Mouse (Mus musculus) layer of hippocampus, adult 11-12 months (tissue): ENCODE measurements around the gene Obox1.
"Not testable (repeated sequence)": the region's sequence is repeated elsewhere in the genome, so short reads cannot be mapped to it uniquely, and the experiment has no call there.

Experiments used
- DNase-seq: peaks from one replicate; pipeline ENCODE4 v3.0.0; 2022; ENCODE audit warnings: low spot score

The Obox1 gene

DNA sequence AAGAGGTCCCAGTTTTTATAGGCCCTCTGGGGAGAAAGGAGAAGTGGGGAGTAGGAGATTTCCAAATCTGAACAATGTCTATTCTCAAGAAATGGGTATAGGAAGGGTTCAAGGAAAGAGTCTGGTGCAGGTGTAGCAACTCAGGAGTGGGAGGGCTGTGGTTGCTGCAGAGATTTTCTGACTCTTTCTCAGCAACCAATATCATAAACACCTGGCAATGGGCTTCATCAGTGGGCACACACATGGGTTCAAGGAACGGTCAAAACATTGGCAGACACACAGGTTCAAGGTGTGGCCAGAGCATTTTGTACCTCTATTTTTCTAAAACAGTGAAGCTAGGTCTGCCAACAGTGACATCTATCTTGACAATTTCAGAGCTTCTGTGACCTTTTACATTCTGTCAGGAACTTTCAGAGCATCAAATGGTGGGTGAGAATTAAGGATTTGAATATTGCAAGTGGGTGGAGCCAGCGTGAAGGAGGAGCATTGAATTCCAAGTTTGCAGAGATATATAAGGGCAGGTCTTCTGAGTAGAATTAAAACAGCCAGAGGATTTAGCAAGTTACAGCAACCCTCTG is at the start of gene Obox1, which contains the start of gene Obox2:
Gene Obox1, plus strand, starts transcription at position 528 of the 578 bp plus-strand sequence.
Gene Obox2, plus strand, starts transcription at position 301 of the 578 bp plus-strand sequence.
- not testable (repeated sequence) for DNase-seq

DNA sequence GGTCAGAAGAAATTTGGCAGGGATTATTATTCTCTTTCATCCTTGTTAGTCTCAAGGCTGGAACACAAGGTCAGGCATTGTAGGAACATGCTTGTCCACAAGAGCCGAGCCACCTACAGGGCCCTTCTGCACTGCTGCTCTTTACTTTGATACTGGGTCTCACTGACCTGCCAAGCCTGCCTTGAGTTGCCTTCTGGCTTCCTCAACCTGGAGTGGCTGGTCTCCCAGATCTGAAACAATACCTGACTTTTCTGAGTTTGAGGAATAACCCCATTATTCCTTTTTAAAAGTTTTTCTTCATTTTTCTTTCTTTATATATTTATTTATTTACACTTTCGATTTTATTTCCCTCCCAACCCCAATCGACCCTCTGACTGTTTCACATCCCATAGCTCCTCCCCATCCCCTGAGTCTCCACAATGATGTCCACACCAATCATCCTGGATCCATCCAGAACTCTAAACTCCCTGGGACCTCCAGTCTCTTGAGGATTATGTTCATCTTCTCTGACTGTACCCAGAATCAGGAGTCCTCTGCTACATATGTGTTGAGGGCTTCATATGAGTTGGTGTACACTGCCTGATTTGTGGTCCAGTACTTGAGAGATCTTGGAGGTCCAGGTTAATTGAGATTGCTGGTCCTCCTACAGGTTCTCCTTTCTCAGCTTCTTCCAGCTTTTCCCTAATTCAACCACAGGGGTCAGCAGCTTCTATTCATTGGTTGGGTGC is 10.6 kb downstream of the Obox1 start:
- DNase-seq, result not testable (repeated sequence)

DNA sequence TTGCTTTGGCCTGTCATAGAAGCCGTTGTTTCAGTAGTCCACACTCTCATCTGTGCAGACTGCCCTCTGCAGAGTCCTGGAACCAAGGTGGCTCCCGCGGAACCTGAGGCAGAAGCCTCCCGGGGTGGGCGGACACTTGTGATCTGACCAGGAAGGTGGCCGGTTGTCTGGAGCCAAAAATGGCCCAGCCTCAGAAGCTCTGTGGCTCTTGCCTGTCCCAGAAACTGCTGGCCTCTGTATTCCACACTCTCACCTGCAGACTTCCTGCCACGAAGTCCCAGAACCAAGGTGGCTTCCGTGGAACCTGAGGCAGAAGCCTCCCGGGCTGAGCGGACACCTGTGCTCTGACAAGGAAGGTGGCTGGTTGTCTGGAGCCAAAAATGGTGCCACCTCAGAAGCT is 18.1 kb downstream of the Obox1 start:
- DNase-seq, result not testable (repeated sequence)

DNA sequence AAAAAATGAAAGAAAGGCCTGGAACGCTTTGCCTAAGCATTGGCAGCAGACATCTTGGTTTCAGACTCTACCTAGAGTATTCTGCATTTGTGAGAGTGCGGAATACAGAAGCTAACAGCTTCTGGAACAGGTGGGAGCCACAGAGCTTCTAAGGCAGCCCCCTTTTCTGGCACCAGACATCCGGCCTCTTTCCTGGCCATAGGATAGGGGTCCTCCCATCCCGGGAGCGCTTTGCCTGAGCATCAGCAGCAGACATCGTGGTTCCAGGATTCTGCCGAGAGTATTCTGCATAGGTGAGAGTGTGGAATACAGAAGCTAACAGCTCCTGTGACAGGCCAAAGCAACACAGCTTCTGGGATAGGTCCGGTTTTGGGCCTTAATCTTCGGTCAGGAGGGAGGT is 29.3 kb downstream of the Obox1 start:
- DNase-seq, result not testable (repeated sequence)

DNA sequence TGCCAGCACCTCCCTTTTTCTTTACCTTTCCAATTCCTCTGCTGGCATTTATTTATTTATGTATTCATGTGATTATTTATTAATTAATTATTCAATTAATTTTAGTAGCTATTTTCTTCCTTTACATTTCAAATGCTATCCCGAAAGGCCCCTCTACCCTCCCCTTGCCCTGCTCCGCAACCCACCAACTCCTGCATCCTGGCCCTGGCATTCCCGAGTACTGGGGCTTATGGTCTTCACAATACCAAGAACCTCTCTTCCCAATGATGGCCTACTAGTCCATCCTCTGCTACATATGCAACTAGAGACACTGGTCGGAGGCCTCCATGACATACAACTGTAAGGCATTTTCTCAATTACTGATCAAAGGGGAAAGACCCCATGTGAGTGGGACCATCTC is 36.8 kb downstream of the Obox1 start:
- not testable (repeated sequence) for DNase-seq

DNA sequence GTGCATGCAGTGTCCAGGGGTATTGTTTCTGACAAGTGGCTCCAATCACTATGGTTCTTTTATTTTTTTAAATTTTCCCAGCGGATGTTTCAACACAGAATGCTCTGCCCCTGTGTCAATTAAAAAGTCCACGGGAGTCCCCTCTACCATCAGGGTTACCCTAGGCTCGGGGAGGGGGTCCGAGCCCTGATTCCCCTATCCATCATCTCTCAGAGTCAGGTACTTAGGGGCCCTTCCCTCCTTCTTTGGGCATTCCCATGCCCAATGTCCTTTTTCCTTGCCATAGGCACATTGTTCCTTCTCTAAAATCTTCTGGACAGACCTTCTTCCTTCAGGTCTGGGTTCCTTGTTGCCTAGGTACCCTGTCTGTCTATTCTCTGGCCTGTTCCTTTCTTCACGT is 120.7 kb downstream of the Obox1 start:
- DNase-seq, result not testable (repeated sequence)
